Mouse (Mus musculus): ENCODE measurements around the gene Arhgef33. TPM values are rescaled to one million over a fixed set of nuclear protein-coding genes. Genes with fewer than 3 reads are reported as not detected.
"Not testable (repeated sequence)": the region's sequence is repeated elsewhere in the genome, so short reads cannot be mapped to it uniquely, and the experiment has no call there.

The Arhgef33 gene
- total RNA-seq (2021), result 1 to 10 TPM; 2.4 to 3.9 TPM
- long read RNA-seq, experiment 1, partial matches to known transcripts, result 1 of 2 reads
- long read RNA-seq, experiment 1, other reads (novel, unspliced or antisense), result 1 of 2 reads
- long read RNA-seq, experiment 2, partial matches to known transcripts, result 1 of 3 reads
- long read RNA-seq, experiment 2, other reads (novel, unspliced or antisense), result 0 of 3 reads

DNA sequence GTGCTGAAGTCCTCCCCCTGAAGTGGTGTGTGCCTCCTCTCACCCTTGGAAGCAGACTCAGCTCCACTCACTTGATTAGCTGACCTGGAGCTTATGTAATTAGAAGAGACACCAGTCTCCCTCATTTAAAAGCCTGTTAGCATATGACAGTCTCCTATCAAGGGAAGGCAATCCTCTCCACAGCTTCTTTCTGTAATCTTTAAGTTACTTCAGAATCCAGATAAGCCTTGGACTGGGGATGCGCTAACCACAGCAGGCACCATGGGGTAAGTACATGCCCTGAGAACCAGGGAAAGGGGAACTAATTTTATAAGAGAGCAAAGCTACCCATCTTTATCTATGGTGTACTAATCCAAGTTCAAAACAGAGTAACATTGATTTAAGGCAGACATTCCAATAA, at the start of gene Arhgef33:
Gene Arhgef33, plus strand, starts transcription at position 157 of the 400 bp plus-strand sequence.
- DNase-seq (ENCODE audit: low spot score in 2 of 2), result no peak

GRCm38 (mm10) chr17:80267065-80267464, 40.1 kb upstream of the Arhgef33 start:
- DNase-seq (ENCODE audit: low spot score in 2 of 2), result no peak

GRCm38 (mm10) chr17:80268151-80268550, 39.1 kb upstream of the Arhgef33 start:
- DNase-seq (ENCODE audit: low spot score in 2 of 2), result no peak

DNA sequence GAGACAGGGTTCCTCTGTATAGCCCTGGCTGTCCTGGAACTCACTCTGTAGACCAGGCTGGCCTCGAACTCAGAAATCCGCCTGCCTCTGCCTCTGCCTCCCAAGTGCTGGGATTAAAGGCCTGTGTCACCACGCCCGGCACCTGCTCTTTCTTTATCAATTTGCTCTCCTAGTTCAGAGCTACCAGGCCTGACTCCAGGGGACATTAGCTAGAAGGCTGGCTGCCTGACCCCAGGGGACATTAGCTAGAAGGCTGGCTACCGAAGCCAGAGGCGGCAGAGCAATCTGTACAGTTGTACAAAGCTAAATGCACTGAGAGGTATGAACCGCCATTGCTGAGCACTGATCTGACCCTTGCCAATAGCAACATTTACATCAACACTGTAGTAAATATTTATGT, 36.6 kb upstream of the Arhgef33 start:
- DNase-seq (ENCODE audit: low spot score in 2 of 2), result not testable (repeated sequence)

DNA sequence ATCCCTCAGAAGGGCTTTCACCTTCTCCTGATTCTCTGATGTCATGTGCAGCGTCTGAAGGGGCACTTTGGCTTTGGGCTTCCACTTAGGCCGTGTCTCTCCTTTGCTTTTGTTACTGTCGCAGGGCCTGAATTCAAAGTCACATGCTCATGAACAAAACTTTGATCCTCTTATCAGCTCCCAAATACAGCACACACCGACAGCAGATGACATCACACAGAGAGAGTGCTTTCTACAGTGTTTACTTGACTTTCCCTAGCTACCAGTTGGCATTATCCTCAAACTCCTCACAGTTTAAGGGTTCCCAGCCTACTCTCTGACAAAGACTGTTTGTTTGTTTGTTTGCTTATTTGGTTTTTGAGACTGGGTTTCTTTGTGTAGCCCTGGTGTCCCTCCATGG, 29.0 kb upstream of the Arhgef33 start:
- no peak for DNase-seq (ENCODE audit: low spot score in 2 of 2)

DNA sequence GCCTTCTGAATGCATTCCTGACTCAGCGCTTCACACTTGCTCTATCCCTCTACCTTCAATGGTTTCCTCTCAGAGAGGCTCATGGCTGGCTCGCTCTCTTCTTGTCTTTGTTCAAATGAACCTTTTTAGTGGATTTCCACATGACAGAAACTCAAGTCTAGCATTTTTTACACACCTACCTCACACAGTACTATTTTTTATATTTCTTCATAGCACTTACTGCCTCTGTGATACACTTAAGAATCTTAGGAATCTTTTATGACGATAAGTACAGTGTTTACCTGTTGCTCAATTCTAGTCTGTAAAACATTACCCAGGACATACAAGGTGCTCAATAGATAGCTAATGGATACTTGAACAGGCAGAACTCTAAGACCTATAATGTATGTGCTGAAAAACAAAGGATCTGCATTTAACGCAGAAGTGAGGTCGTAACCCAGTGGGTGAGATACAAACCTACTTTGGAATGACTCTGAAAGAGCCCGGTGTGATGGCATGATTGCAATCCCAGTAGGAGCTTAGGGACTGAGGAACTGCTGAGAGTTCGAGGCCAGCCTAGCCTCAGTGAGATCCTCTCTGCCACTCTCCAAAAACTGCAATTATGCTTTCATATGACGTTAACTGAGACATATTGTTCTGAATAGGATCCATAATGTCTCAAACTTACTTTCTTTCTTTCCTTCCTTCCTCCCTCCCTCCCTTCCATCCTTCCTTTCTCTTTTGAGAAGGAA, 27.7 kb upstream of the Arhgef33 start:
- DNase-seq (ENCODE audit: low spot score in 2 of 2), result no peak

GRCm38 (mm10) chr17:80284446-80284845, 22.8 kb upstream of the Arhgef33 start:
- no peak for DNase-seq (ENCODE audit: low spot score in 2 of 2)

DNA sequence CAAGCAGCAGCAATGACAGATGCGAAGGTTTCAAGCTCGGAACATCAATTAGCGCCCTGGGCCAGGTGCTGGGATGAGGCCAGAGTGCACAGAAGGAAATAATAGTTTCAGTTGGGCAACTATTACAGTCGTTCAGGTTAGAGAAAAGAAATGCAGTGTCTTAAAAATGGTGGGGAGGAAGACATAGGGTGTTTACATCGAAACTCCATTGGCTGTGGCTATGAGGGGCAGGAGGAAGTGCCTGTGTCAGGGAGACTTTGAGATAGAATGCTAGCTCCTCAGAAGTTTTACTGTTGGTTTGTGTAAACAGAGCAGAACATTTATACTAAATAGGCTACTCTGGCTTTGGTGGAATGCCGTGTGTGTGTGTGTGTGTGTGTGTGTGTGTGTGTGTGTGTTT, 19.2 kb upstream of the Arhgef33 start:
- no peak for DNase-seq (ENCODE audit: low spot score in 2 of 2)

DNA sequence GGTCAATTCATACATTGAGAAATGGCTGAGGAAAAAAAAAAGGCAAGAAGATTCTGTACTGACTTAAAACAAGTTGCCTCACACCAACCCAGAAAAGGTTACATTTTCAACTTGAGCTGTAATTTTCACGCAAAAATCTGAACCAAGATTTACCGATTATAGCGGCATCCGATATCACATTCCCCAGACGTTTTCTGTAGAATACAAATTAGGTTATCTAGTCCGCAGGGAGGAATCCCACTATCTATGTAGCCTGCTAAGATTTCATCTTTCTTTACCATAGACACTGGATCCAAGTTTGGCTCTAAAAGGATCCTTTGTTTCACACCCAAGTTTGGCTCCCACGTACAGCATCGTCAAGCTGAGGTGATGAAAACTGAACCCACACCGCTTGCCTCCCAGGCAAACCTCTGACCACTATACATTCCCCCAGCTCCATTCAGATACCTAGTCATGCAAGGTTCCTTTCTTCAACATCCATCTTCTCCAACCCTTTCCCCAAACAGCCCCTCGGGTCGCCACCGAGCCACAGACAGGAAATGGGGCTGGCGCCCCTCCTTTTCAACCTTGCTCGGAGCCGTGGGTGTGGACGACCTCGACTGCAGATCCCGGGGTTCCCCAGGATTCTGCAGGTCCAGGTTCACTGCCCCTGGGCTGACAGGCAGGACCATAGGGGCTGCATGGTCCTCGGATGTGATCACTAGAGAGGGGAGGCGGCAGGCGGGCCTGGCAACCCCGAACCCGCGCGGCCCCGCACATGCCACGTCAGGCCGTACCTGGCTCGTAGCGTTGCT, 17.7 kb upstream of the Arhgef33 start:
- DNase-seq (ENCODE audit: low spot score in 2 of 2), result no peak

GRCm38 (mm10) chr17:80290074-80290657, 17.0 kb upstream of the Arhgef33 start, which contains the start of the genes Morn2 and Dhx57:
TSS of gene Morn2 (plus strand) at chr17:80290203.
TSS of gene Dhx57 (minus strand) at chr17:80290476.
- DNase-seq (ENCODE audit: low spot score in 2 of 2), result peak; percentile 98

DNA sequence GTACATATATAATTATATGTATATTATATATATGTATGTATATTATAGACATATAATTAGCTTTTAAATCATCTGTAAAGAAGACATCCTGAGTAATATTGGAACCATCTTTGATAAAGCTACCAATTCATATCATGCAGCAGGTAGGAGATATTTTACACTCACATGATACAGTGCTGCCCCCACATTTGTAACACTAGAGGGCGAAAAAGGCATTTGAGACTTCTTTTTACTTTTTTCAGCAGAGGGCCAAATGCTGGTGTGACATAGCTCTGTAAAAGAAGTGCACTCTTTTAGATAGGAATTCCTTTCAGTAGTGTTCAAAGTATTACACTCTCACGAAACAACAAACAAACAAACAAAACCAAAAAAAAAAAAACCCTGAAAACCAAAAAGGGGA, 16.1 kb upstream of the Arhgef33 start:
- DNase-seq (ENCODE audit: low spot score in 2 of 2), result peak; percentile 20 to 22

GRCm38 (mm10) chr17:80295258-80295657, 11.9 kb upstream of the Arhgef33 start:
- no peak for DNase-seq (ENCODE audit: low spot score in 2 of 2)

DNA sequence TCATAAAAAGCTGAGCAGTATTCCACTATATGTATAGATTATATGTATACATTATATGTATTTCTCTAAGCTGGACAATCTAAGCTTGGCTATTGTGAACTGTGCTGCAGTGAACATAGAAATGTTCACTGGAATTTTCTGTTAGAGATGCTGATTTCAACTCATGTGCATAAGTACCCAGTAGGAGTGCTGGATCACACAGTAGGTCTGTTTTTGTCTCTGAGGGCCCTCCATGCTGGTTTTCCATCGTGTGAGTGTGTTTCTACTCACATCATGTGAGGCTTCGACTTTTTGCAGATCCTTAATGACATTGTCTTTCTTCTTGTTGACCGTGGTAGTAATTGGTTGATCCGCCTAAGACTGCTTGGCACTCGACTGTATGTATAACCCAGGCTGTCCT, 8.4 kb upstream of the Arhgef33 start:
- no peak for DNase-seq (ENCODE audit: low spot score in 2 of 2)

DNA sequence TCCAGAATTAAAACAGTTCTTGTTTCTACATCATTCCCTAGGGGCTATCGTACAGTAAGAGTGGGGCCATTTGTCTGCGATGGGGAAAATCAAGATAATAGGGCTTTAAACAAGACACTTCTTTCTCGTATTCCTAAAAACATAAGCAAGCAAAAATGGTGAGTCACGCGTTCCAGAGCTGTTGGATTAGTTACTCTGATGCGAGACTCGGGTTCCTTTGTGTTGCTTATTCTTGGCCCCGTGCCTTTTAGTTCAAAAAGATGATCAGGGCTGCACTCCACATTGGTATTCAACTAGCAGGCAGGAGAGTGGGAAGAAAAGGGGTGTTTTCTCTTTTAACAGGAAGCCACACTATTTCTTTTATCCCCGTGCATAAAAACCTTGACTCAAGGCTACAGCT, 4.6 kb downstream of the Arhgef33 start:
- DNase-seq (ENCODE audit: low spot score in 2 of 2), result no peak

DNA sequence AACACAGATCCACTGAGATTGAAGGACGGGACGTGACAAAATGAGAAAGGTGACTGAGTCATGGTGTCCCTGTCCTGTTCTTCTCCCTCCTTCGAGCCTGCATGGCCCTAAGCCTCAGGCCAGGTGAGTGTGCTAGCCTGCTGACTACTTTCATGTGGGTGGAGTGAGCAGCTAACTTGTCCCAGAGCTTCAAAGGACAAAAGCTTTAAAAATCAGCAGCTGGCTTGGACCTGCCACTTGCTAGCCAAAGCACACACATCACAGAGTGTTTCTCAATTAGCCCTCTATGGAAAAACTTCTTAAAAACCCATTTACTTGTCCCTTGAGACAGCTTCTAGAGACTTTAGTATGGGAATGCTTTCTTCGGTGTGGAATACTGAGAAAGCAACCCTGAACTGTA, 5.2 kb downstream of the Arhgef33 start:
- DNase-seq (ENCODE audit: low spot score in 2 of 2), result no peak

- DNase-seq (ENCODE audit: low spot score in 2 of 2), result no peak
These were observed 15.0 kb downstream of the Arhgef33 start for GRCm38 (mm10) chr17:80322228-80322627.

DNA sequence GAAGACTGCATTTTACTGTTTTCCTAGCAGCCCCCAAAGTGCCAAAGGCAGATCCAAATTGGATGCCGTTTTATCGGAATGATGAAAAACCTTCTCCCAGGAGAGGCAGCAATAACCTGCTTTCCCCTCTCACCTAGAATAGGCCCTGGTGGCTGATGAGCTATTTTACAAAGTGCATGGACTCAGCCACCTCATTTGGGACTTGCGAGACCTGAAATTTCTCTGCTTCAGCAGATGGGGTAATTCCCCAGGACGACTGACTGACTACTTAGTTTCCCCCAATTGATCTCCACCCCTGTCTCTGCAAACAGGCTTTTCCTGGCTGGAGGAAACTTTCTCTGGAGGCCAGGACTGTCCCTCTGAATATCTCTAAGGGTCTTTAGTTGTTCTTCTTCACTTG, 15.8 kb downstream of the Arhgef33 start:
- no peak for DNase-seq (ENCODE audit: low spot score in 2 of 2)

GRCm38 (mm10) chr17:80323658-80324057, 16.5 kb downstream of the Arhgef33 start:
- DNase-seq (ENCODE audit: low spot score in 2 of 2), result no peak

DNA sequence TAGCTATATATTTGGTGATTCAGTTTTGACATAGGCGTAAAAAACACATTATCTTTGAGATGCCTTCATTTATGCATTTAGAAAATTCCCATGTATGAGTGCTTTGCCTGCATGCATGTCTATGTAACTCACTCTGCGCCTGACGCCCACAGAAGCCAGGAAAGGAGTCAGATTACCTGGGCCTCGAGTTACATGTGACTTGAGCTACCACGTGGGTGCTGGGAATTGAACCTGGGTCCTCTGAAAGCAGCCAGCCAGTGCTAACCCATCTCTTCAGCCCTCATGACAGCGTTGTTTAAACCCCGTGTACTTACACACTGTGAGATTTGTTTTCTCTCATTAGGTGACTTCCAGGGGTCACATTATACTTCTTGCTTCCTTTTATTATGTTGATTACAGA, 17.3 kb downstream of the Arhgef33 start:
- no peak for DNase-seq (ENCODE audit: low spot score in 2 of 2)

GRCm38 (mm10) chr17:80325456-80325855, 18.2 kb downstream of the Arhgef33 start:
- DNase-seq (ENCODE audit: low spot score in 2 of 2), result no peak

- DNase-seq (ENCODE audit: low spot score in 2 of 2), result no peak
These were observed 19.2 kb downstream of the Arhgef33 start for GRCm38 (mm10) chr17:80326431-80326830.

DNA sequence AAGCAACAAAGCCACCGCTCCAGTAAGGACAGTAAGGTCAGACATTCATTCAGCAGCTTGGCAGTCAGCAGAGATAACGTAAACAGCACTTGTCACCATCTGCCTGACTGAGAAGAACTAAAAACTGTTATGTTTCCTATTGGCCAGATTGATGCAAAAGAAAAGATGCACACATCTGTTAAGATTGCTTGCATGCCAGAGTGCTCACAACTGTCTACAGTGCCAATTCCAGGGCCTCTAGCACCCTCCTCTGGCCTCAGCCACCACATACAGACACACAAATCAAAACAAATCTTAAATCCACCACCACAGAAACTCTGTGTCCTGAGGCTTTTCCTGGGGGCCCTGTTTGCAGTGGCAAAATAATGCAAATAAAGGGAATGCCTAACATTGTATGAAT, 25.2 kb downstream of the Arhgef33 start:
- no peak for DNase-seq (ENCODE audit: low spot score in 2 of 2)
